Mouse (Mus musculus) MEL-GATA-1-ER (cell line): ENCODE data around the gene Cyb5r4.
A peak's percentile ranks its signal among the peaks of the same experiment; 100 is the strongest.
"Not testable (repeated sequence)": the region's sequence is repeated elsewhere in the genome, so short reads cannot be mapped to it uniquely, and the experiment has no call there.

ENCODE experiments used
- DNase-seq: peaks from one replicate; pipeline ENCODE4 v3.0.0-alpha.2; 2012; ENCODE audit warnings: low read depth; ENCODE audit errors: extremely low read depth

Gene Cyb5r4

GRCm38 (mm10) chr9:87021778-87022523 is at the start of gene Cyb5r4:
Gene Cyb5r4 (plus strand): TSS chr9:87022014.
- peak; percentile 90 for DNase-seq

DNA sequence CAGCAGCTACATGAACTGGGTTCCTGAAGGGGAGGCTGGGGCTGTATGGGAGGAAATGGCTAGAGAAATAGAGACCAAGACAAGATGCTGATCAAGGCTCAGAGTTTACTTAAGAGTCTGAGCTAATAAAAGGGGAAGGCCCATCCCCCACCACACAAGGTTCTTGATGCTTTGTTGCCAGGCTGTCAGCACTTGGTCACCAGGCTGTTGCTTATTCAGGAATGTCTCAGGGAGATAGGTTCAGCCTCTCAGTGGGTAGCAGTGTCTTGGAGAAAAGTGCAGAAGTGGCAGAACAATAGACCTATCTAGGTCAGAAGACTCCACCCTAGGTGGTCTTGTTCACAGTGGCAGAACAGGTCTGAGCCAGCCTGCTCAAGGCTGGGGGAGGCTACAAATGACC is 49.3 kb upstream of the Cyb5r4 start:
- not testable (repeated sequence) for DNase-seq

GRCm38 (mm10) chr9:86973562-86973961 is 48.3 kb upstream of the Cyb5r4 start:
- no peak for DNase-seq

- DNase-seq = no peak
These were observed 44.9 kb upstream of the Cyb5r4 start for GRCm38 (mm10) chr9:86976896-86977295.

- DNase-seq = no peak
These were observed 43.4 kb upstream of the Cyb5r4 start for GRCm38 (mm10) chr9:86978257-86978907.

DNA sequence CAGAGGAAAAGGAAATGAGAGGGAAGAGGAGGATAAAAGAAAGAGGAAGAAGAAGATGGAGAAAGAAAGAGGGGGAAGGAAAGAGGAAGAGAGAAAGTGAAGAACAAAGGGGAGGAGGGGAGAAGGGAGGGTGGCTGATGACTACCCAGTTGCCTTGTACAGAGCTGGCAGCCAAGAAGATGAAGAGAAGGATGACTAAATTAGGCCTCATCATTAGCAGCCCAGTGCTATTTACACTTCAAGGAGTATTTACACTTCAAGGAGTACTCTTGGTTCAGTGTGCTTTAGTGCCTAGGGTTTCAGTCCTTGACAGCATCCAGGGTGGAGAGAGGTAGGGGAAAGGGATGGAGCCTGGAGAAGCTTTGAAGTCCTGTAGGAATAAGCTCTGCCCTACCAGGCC is 41.8 kb upstream of the Cyb5r4 start:
- no peak for DNase-seq

DNA sequence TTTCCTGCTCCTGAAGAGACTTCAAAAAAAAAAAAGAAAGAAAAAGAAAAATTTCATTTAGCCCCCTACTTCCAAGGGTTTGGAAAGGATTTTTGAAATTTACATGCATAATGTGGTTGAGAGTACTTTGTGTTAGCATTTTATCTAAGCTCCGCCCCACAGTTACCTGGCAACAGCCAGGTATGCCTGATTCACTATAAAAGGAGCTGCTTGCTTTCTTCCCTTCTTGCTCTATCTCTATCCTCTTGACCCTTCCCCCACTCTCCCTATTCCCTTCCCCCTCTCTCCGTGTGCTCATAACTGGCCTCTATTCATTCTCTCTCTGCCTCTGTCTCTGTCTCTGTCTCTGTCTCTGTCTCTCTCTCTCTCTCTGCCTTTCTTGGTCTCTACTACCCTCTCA is 40.9 kb upstream of the Cyb5r4 start:
- DNase-seq = no peak

- DNase-seq = peak; percentile 4
These were observed 40.3 kb upstream of the Cyb5r4 start for GRCm38 (mm10) chr9:86981551-86981950.

DNA sequence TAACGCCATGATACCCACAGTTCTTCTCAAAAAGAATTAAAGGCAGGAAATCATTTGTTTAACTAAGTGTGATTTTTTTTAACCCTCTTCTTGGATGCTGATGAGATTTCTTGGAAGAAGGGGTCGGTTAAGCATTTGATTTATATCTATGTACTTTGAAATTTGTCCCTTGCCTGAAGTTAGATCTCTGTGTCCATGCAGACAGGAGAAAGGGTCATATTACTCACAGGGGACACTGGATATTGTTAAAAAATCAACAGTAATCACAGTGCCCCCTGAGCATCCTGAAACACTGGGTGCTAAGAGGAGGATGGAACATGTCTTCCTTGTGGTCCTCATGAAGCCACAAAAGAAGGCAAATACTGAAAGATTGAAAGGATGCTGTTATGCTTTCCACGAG is 37.2 kb upstream of the Cyb5r4 start:
- DNase-seq = no peak

DNA sequence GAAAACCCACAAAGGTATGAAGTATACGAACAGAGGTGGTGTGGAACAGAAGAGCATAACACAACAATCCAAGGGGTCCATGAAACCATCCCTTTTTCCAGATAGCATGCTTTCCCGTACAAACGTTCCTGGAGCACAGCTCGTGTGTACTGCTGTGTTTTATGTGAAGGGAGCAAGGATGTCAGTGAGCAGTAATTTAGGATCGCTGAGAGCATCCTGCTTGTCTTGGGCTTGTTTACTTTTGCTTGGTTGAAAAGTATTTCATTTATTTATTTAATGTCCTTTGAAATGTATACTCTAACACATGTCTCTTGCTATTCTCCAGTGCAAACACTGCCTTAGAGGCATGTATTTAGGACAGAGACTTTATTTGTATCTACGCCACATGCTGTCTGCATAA is 36.7 kb upstream of the Cyb5r4 start:
- no peak for DNase-seq

DNA sequence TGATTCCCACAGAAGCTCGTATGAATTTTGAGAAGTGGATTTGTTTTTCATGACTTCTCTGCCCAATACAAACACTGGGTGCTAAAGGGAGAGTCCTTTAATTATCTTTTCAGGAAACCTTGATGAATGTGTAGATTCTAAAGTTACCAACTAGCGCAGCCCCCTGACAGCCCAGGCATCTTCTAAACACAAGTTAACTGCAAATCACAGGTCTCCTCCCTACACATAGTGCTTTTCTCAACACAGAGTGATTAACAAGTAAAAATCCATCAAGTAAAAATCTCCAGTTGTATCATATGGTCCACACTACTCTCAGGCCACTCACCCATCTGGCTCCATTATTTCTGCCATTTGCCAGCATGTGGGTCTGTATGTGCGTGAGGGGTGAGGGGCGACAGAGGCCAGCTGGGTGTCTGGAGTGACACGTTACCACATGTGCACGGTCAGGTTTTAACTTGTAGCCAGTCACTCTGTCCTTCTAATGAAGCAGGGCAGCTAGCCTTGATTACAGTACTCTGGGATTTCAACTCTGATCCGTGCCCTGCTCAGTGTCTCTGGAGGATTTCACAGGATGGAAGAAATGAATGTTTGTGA is 35.0 kb upstream of the Cyb5r4 start:
- DNase-seq = no peak

DNA sequence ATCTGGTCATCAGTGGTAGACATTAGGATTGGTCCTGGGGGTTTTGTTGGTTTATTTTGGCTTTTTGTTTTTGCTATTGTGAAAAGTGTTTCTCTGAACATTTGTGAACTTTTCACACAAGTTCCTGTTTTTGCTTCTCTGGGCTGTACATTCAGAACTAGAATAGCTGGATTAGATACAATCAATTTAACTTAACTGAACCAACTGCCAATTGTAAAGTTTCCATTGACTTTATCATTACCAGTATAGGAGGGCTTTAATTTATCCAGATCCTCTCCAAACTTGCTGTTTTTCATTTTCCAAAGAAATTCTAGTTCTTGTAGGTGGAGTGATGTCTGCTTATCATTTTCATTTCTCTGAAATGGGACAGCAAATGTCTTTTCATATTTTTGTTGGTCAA is 32.0 kb upstream of the Cyb5r4 start:
- no peak for DNase-seq

DNA sequence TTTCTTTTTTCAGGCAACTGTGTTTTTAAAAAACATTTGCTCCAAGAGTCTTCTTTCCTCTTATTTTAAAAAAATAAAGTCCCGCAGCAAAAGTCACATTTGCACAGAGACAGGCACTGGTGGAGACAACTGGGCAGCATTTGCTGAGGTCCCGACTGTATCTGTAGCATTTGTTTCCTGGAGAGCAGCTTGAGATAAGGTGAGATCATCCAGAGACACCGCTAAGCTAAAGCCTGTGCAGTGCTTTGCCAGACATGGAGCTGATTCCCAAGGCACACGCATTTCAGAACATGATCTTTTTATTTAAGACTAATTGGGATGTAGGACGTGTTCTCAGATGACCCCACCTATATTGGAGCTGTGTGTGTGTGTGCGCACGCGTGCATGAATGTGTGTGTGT is 30.1 kb upstream of the Cyb5r4 start:
- DNase-seq = no peak

- DNase-seq = no peak
These were observed 24.6 kb upstream of the Cyb5r4 start for GRCm38 (mm10) chr9:86997046-86997691.

DNA sequence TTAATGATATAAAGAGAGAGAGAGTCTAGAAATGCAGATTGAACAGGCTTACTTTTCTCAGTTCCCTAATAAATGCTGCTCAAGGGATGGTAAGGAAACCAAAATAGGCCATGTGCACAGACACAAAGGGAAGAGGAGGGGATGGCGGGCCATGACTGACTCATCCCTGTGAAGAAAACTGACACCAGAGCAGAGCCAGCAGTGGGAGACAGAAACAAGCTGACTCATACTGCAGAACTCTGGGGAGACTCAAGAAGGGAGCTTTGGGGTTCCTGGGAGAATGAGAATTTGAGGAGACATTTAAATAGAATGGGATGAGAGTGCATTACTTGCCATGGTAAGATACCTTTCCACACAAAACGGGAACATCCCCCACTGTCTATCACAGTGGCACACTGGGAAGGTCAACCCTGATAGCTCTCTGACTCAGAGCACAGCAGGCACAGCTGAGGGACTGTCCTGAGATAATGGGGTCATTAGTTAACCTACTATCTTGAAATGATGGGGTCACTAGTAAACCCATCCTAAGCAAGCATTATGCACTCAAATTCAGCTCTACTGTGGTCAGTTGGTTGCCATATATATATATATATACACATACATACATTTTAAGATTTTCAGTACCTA is 21.7 kb upstream of the Cyb5r4 start:
- no peak for DNase-seq

DNA sequence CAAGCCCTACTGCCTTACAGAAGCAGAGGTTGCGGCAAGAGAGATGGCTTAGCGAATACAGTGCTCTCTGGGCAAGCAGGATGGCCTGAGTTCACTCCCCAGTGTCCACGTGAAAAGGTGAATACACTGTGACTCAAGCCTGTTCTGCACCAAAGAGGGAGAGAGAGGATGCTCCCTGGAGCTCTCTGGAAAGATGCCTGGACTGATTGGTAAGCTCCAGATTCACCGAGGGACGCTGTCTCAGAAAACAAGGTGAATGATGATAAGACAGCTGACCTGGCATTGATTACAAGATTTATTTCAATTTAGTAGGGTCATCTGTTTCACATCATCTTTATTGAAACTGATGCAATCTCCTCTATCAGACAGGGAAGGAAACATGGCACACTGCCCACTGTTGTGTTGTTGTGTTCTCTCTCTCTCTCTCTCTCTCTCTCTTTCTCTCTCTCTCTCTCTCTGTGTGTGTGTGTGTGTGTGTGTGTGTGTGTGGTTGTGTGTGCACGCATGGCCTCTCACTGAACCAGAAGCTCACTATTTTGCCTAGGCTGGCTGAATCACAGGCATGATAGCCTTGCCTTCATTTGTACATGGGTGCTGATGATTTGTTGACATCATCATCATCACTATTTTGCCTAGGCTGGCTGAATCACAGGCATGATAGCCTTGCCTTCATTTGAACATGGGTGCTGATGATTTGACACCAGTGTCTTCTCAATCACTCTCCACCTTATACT is 16.9 kb upstream of the Cyb5r4 start:
- DNase-seq = no peak

- DNase-seq = no peak
These were observed 16.4 kb upstream of the Cyb5r4 start for GRCm38 (mm10) chr9:87005435-87005779.

- DNase-seq = no peak
These were observed 13.3 kb upstream of the Cyb5r4 start for GRCm38 (mm10) chr9:87008507-87008906.

GRCm38 (mm10) chr9:87008919-87009318 is 12.9 kb upstream of the Cyb5r4 start:
- no peak for DNase-seq

DNA sequence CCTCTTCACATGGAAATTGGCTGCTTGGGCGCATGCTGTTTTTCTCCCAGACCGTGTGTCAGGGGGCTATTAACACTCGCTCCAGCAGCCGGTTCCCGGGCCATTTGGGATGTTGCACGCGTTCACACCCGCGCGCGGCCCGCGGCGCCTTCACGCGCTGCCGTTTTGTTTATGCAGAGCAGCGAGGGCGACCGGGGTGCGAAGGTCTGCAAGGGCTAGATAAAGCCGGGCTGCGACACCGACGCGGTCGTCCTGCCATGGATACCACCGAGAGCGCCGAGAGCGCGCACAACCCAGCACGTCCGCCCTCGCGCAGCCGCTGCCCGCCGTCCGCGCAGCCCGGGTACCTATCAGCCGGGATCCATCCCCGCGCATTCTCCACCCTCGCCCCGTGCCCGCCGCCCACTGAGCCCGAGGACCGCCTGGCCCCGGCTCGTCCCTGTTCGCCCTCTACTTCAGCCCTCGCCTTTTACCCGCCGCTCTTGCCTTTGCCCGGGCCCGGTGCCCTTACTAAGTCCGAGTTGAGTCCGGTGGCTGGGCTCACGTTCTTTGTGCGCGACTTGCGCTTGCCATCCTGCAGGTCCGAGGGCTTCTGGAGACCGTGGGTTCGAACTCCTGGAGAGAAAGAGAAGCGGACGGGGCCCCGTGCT is 6.4 kb upstream of the Cyb5r4 start, which contains the start of gene Ripply2:
Gene Ripply2, plus strand, starts transcription at position 250 of the 650 bp plus-strand sequence.
- DNase-seq = no peak

DNA sequence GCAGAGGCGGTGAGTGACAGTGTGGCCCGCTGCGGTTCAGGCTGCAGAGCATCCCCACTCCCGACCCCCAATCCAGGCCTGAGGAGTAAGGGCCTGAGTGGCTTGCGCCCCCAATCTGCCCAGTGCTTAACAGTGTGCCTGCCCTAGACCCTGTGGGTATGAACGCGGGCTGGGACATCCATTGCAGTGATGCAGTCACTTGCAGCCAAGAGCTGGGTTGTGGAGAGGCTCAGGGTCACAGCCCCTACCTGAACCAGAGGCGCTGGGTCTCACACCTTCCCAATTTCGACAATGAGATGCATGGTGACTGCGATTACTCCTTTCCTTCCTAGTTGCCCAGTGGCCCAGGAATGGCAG is 5.9 kb upstream of the Cyb5r4 start:
- no peak for DNase-seq
